Mouse (Mus musculus): ENCODE results near the gene Sesn2.

GRCm38 (mm10) chr4:132460225-132460624 lies 50.1 kb downstream of the Sesn2 start:
- TF ChIP-seq POLR2A (IDR thresholded peaks at IDR 0.05; ENCODE audit: control insufficient read depth, low read depth, low read length) (no peak), CTCF (IDR thresholded peaks at IDR 0.05; ENCODE audit: control insufficient read depth, insufficient read depth, insufficient replicate concordance, low read depth, low read length) (no peak)

All from testis, adult 2 months (tissue).